Comparison of ENCODE assay signal across 7 mouse cellular contexts in genomic region chr2:26208126-26208789, GRCm38 (mm10). TPM values are rescaled to one million over a fixed set of nuclear protein-coding genes. Genes with fewer than 3 reads are reported as not detected.
A peak's percentile ranks its signal among the peaks of the same experiment; 100 is the strongest.
DNase-seq lines count a peak whose midpoint lies in the region; ATAC-seq lines count a peak whose summit lies in the region.

TSS of gene Lhx3 (minus strand) at chr2:26208289.

- peaks cover 52% of the 10 kb centered on the region for H3K27me3 ChIP-seq in midbrain, embryonic 11.5 days (ENCODE audit: control insufficient read depth, insufficient read depth, low read length)
- peaks cover 48% of the 10 kb centered on the region for H3K27me3 ChIP-seq in stomach, embryonic 14.5 days (ENCODE audit: control insufficient read depth, insufficient read depth, low read length)

- H3K9ac ChIP-seq in midbrain, embryonic 11.5 days (ENCODE audit: low read length) = no peak within 1 kb of the TSS
- no peak within 1 kb of the TSS for H3K9ac ChIP-seq in stomach, embryonic 14.5 days (replicated peaks; ENCODE audit: low read depth, low read length)

- no peaks in the 10 kb centered on the region for H3K9me3 ChIP-seq in midbrain, embryonic 11.5 days (ENCODE audit: control insufficient read depth, low read length)
- H3K9me3 ChIP-seq in stomach, embryonic 14.5 days (ENCODE audit: control insufficient read depth, low read depth, low read length) = no peaks in the 10 kb centered on the region

- peak; percentile 70 for ATAC-seq in midbrain, embryonic 11.5 days (ENCODE audit: low FRiP score)
- ATAC-seq in stomach, embryonic 14.5 days (ENCODE audit: insufficient number of reproducible peaks, insufficient read depth, low FRiP score, low read depth) = peak; percentile 90

- no peak within 1 kb of the TSS for H3K27ac ChIP-seq in midbrain, embryonic 11.5 days (ENCODE audit: low read depth, low read length)
- no peak within 1 kb of the TSS for H3K27ac ChIP-seq in stomach, embryonic 14.5 days (ENCODE audit: low read length)

- WGBS in midbrain, embryonic 11.5 days = 6% methylated on average over 19 of the region's 19 CpGs
- WGBS in stomach, embryonic 14.5 days = 5% methylated on average over 19 of the region's 19 CpGs

- H3K4me2 ChIP-seq in midbrain, embryonic 11.5 days = no peak within 1 kb of the TSS
- H3K4me2 ChIP-seq in stomach, embryonic 14.5 days (replicated peaks; ENCODE audit: low read depth, low read length) = no peak within 1 kb of the TSS

- H3K4me1 ChIP-seq in midbrain, embryonic 11.5 days (ENCODE audit: control insufficient read depth, insufficient read depth, low read length) = peaks cover 10% of the 10 kb centered on the region
- 0 out of 2 replicates have a peak, but pooled peaks cover 3% of the 10 kb centered on the region for H3K4me1 ChIP-seq in stomach, embryonic 14.5 days (ENCODE audit: control insufficient read depth, insufficient read depth, low read length)

- intact Hi-C loops in left cerebral cortex, postnatal 4 days (cut with DNase I) = no loop called here

- no peak within 1 kb of the TSS for H3K4me3 ChIP-seq in midbrain, embryonic 11.5 days (ENCODE audit: low read depth, low read length)
- no peak within 1 kb of the TSS for H3K4me3 ChIP-seq in stomach, embryonic 14.5 days (ENCODE audit: low read depth, low read length)

- H3K36me3 ChIP-seq in midbrain, embryonic 11.5 days (ENCODE audit: control insufficient read depth, insufficient read depth, low read length) = peaks cover 14% of the 10 kb centered on the region
- peaks cover 17% of the 10 kb centered on the region; the same call in 1 of the 2 replicates for H3K36me3 ChIP-seq in stomach, embryonic 14.5 days (ENCODE audit: control insufficient read depth, insufficient read depth, low read length)

- peak; percentile 82 for DNase-seq in NIH3T3 (ENCODE audit: low read depth)
- DNase-seq in c-Kit-negative CD71-positive TER-119-positive erythroid progenitor cells, embryonic 14.5 days (ENCODE audit: low read depth, low spot score) = peak; percentile 3
- peak; percentile 80 to 89 for DNase-seq in gastrocnemius, postnatal 4 days (ENCODE audit: low spot score in 2 of 2)
- DNase-seq in induced T-regulatory cell, adult 2 months (ENCODE audit: low read depth) = peak; percentile 59
- DNase-seq in left cerebral cortex, postnatal 4 days = peak; percentile 75
- peak; percentile 98 for DNase-seq in midbrain, embryonic 11.5 days (ENCODE audit: low spot score, missing footprints)

RNA-seq across cellular contexts. Expression of gene Lhx3, which starts in this region (rescaled TPM):
- total RNA-seq in gastrocnemius, postnatal 4 days (2021) = not detected
- not detected for total RNA-seq in left cerebral cortex, postnatal 4 days (2021)
- 0.10 and 0.30 TPM in 2 replicates for polyA plus RNA-seq in midbrain, embryonic 11.5 days (2014; fragmentation: Nextera tagmentation; extraction: Ambion mirVana)
- not detected in 2 replicates for polyA plus RNA-seq in stomach, embryonic 14.5 days (2014; fragmentation: Nextera tagmentation; extraction: Ambion mirVana)

Comparison
In these comparisons a context has a peak if more than half of its experiments do, and no peak if none do; other contexts are left out.
1. Peak in DNase-seq in gastrocnemius, postnatal 4 days; RNA of the gene not detected or under 1 TPM.
2. Peak in DNase-seq in left cerebral cortex, postnatal 4 days; RNA of the gene not detected or under 1 TPM.
3. Peak in DNase-seq and ATAC-seq in midbrain, embryonic 11.5 days; RNA of the gene not detected or under 1 TPM.
4. Peak in ATAC-seq in stomach, embryonic 14.5 days; RNA of the gene not detected or under 1 TPM.
5. DNase-seq: peak in every context shown above with its lines; median percentile 98 in midbrain, embryonic 11.5 days; 84 in gastrocnemius, postnatal 4 days; 82 in NIH3T3; 75 in left cerebral cortex, postnatal 4 days; 59 in induced T-regulatory cell, adult 2 months; 3 in c-Kit-negative CD71-positive TER-119-positive erythroid progenitor cells, embryonic 14.5 days.